Mouse (Mus musculus) embryonic facial prominence, embryonic 14.5 days (tissue): Measurements from ENCODE around the gene Nek6. TPM values are rescaled to one million over a fixed set of nuclear protein-coding genes. Genes with fewer than 3 reads are reported as not detected.

ENCODE experiments used
- ATAC-seq: fragments of 200-750 bp; cut with Nextera tagmentation; 2 replicates; pipeline ENCODE4 v1.8.0; 2017; ENCODE audit warnings: low read depth, moderate number of reproducible peaks, moderate TSS enrichment
- DNase-seq: peaks from one replicate; pipeline ENCODE4 v3.0.0-alpha.2; 2015; ENCODE audit warnings: low spot score
- H3K27ac ChIP-seq: fragments of 300-500 bp; sonication (generic); replicated peaks from 2 replicates; pipeline ENCODE4 v1.5.1; 2014; ENCODE audit warnings: low read depth, mild to moderate bottlenecking, low read length, moderate library complexity
- H3K27me3 ChIP-seq: fragments of 300-500 bp; sonication (generic); replicated peaks from 2 replicates; pipeline ENCODE4 v1.6.1; 2014; ENCODE audit warnings: low read length; ENCODE audit not compliant: control insufficient read depth, insufficient read depth
- H3K36me3 ChIP-seq: fragments of 300-500 bp; sonication (generic); 2 replicates; pipeline ENCODE4 v1.6.1; 2014; ENCODE audit warnings: low read length, mixed read lengths; ENCODE audit not compliant: control insufficient read depth, insufficient read depth
- H3K4me1 ChIP-seq: fragments of 300-500 bp; sonication (generic); 2 replicates; pipeline ENCODE4 v1.6.1; 2014; ENCODE audit warnings: antibody characterized with exemption, low read length; ENCODE audit not compliant: control insufficient read depth, insufficient read depth
- H3K4me2 ChIP-seq: fragments of 300-500 bp; sonication (generic); 2 replicates; pipeline ENCODE4 v1.6.1; 2014; ENCODE audit warnings: low read depth, mild to moderate bottlenecking, low read length, moderate library complexity, mixed read lengths
- H3K4me3 ChIP-seq: fragments of 300-500 bp; sonication (generic); 2 replicates; pipeline ENCODE4 v1.5.1; 2014; ENCODE audit warnings: low read depth, mild to moderate bottlenecking, low read length
- H3K9ac ChIP-seq: fragments of 300-500 bp; sonication (generic); 2 replicates; pipeline ENCODE4 v1.6.1; 2014; ENCODE audit warnings: low read depth, mild to moderate bottlenecking, low read length, moderate library complexity, mixed read lengths
- H3K9me3 ChIP-seq: fragments of 300-500 bp; sonication (generic); 2 replicates; pipeline ENCODE4 v1.6.1; 2016; ENCODE audit warnings: low read length; ENCODE audit not compliant: control insufficient read depth
- WGBS: fragments of 180-500 bp; shearing (Covaris S2); extraction: QIAGEN DNeasy Blood & Tissue Kit; methylation state at CpG from one replicate; pipeline ENCODE4 v1.1.7; 2014; 5-methylcytosine and 5-hydroxymethylcytosine counted together
- polyA plus RNA-seq: library from polyadenylated mRNA; unstranded; fragments of >200 nt; fragmentation: Nextera tagmentation; extraction: Ambion mirVana; gene quantifications from 2 replicates; pipeline ENCODE4 v1.2.1, GENCODE M21; 2014

The Nek6 gene
- polyA plus RNA-seq, 1 experiment from 2014 or later: 95.1 TPM

DNA sequence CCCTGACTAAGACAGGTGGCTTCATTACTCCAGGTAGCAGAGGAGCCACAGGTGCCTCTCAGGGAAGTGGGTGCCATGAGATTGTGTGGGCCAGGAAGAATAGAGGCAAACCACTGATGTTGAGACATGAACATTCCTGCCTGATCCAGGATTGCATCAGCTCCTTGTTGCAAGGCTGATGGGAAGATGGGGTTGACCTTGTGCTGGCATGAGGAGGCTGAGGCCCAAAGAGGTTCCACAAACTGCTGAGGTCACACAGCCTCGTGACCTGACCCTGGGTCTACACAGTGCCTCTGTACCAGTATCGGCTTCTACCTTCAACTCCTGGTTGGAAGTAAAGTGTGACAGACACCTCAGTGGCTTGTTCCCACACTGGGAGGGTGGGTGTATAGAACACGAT is 13.6 kb downstream of the Nek6 start:
- ATAC-seq (no peak), DNase-seq (no peak)
- Histone ChIP-seq H3K27me3 (no peaks in the 10 kb centered on the region), H3K4me2 (no peak overlapping the region), H3K27ac (no peak overlapping the region), H3K4me3 (no peak overlapping the region), H3K9me3 (no peaks in the 10 kb centered on the region), H3K36me3 (no peaks in the 10 kb centered on the region), H3K9ac (no peak overlapping the region), H3K4me1 (peaks cover 37% of the 10 kb centered on the region)
- WGBS: 84% methylated on average over 3 of the region's 3 CpGs

DNA sequence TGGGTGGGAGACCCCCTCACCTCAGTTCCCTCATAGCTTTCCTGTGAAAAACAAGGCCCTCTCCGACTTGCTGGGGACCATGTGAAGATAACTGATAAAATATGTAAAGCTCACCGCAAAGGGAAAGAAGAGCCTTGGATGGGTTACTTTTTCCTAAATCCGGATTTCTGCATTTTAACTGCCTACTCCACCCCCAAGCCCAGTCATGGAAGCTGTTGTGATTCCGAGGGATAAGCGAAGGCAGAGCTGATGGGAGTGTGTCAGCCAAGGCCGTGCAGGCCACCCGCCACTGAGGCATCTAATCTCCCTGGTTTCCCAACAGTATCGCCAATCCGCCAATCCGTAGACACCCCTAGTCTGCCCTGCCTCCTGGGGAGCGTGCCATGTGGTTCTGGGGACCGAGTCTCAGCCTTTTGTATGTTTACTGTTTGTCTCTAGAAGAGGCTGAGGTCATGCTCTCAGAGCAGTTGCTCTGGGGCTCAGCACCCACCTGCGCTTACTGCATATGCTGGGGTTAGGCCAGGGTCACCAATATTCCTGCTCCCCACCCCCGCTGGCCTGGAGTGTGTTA is 18.2 kb downstream of the Nek6 start:
- Histone ChIP-seq H3K27ac (no peak overlapping the region), H3K4me3 (no peak overlapping the region), H3K9me3 (no peaks in the 10 kb centered on the region), H3K27me3 (no peaks in the 10 kb centered on the region), H3K4me1 (peaks cover 28% of the 10 kb centered on the region), H3K9ac (0 out of 2 replicates have a peak overlapping the region, but pooled peaks have one; percentile 21), H3K4me2 (no peak overlapping the region), H3K36me3 (no peaks in the 10 kb centered on the region)
- WGBS: 62% methylated on average over 14 of the region's 14 CpGs
- DNase-seq: no peak
- no peak for ATAC-seq

DNA sequence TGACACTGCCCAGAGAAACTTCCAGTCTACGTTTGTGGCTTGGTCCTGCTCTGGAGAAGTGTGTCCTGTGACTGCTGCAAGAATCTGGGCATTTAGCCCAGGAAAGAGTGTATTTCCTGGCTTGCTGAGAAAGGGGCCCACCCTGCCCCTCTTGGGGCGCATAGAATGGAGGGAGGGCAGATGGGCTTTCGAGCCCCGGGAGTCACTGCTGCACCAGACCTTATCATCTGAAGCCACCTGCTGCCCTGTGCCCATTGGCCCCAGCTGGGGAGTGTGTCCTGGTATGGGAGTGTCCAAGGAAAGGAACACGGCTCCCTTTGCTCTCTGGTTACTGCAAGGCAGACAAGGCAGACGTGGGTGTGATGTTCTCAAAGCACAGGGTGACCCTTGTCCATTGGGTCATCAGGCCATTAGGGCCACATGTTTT is 19.5 kb downstream of the Nek6 start:
- H3K27me3 ChIP-seq: no peaks in the 10 kb centered on the region
- 32% methylated on average over 6 of the region's 6 CpGs for WGBS
- peak overlapping the region; percentile 22; the same call in 1 of the 2 replicates for H3K27ac ChIP-seq
- no peaks in the 10 kb centered on the region for H3K9me3 ChIP-seq
- H3K4me2 ChIP-seq: no peak overlapping the region
- DNase-seq (peak; percentile 81), ATAC-seq (peak; percentile 35)
- H3K4me3 ChIP-seq: no peak overlapping the region
- H3K4me1 ChIP-seq: peaks cover 40% of the 10 kb centered on the region
- H3K36me3 ChIP-seq: no peaks in the 10 kb centered on the region
- H3K9ac ChIP-seq: 0 out of 2 replicates have a peak overlapping the region, but pooled peaks have one; percentile 9

DNA sequence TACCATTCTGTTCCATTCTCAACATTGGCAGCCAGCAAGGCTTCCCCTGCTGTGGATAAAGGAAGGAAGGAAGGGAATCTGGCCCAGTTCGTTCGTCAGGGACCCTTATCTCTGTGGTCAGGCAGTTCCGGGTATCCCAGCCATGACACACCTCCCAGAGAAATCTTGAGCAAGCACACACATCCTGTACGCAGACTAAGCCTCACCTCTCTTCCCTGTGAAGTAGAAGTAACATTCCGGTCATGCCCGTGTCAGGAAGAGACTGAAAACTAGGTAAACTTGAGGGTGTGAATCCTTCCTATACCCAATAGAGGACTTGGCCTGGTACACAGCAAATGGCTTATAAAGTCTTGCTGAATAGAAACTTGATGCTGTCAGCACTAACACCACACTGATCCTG is 21.9 kb downstream of the Nek6 start:
- no peak overlapping the region for H3K9ac ChIP-seq
- no peaks in the 10 kb centered on the region for H3K36me3 ChIP-seq
- DNase-seq (no peak), ATAC-seq (0 out of 2 replicates have a peak, but pooled peaks have one; percentile 13)
- no peak overlapping the region for H3K4me3 ChIP-seq
- peaks cover 44% of the 10 kb centered on the region for H3K4me1 ChIP-seq
- no peaks in the 10 kb centered on the region for H3K9me3 ChIP-seq
- H3K27ac ChIP-seq: no peak overlapping the region
- no peaks in the 10 kb centered on the region for H3K27me3 ChIP-seq
- H3K4me2 ChIP-seq: no peak overlapping the region
- 56% methylated on average over 6 of the region's 6 CpGs for WGBS

DNA sequence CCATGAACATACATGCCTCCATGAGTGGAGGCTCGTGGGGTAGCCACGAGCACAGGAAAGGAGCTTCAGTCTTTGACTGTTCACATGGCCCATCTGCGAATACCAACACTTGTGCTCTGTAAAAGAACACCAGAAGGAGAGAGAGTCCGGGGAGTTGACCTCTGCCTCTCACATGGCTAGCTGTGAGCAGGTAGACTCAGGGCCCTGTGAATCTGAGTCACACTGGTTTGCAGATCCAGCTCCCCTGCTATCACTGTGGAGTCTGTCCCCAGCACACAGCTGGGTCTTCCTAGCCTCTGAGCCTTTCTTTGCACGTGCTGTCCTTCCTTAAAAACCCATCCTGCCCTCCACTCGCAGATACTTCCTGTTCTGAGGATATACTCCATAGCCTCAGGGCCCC is 22.3 kb downstream of the Nek6 start:
- H3K9me3 ChIP-seq: no peaks in the 10 kb centered on the region
- H3K36me3 ChIP-seq: no peaks in the 10 kb centered on the region
- H3K27ac ChIP-seq: no peak overlapping the region
- H3K4me1 ChIP-seq: peaks cover 44% of the 10 kb centered on the region
- no peak overlapping the region for H3K9ac ChIP-seq
- no peak overlapping the region for H3K4me3 ChIP-seq
- WGBS: 31% methylated on average over 6 of the region's 6 CpGs
- no peak for DNase-seq
- ATAC-seq: no peak
- no peaks in the 10 kb centered on the region for H3K27me3 ChIP-seq
- no peak overlapping the region for H3K4me2 ChIP-seq

DNA sequence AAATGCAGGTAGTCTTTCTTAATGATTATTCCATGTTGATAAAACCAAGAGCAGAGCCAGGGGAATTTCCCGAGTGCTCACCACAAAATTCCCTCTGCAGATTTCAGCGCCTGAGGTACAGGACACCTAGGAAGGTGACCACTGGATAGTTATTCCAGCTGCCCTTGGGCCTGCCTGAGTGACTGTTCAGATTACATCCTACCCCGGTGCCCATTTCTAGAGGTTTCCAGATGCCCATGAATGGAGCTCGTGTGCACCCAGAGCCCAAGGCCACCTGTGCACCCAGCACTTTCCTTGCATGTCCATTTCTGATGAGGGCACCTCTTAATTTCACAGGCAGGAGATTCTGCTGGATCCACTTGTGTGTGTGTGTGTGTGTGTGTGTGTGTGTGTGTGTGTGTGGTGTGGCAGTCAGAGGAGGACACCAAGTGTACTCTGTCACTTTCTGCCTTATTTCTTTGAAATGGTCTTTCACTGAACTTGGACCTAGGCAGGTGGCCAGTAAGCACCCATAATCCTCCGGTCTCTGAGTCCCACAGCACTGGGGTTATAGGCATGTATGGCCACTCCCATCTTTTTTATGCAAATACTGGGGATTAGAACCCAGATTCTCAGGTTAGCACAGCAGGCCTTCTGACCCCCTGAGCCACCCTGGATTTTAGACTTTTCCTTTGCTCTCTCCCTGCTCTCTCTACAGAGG is 22.9 kb downstream of the Nek6 start:
- no peaks in the 10 kb centered on the region for H3K27me3 ChIP-seq
- H3K9me3 ChIP-seq: no peaks in the 10 kb centered on the region
- 76% methylated on average over 5 of the region's 5 CpGs for WGBS
- no peak overlapping the region for H3K27ac ChIP-seq
- H3K4me2 ChIP-seq: no peak overlapping the region
- no peak overlapping the region for H3K9ac ChIP-seq
- no peak overlapping the region for H3K4me3 ChIP-seq
- ATAC-seq (no peak), DNase-seq (no peak)
- H3K4me1 ChIP-seq: peaks cover 40% of the 10 kb centered on the region
- no peaks in the 10 kb centered on the region for H3K36me3 ChIP-seq

DNA sequence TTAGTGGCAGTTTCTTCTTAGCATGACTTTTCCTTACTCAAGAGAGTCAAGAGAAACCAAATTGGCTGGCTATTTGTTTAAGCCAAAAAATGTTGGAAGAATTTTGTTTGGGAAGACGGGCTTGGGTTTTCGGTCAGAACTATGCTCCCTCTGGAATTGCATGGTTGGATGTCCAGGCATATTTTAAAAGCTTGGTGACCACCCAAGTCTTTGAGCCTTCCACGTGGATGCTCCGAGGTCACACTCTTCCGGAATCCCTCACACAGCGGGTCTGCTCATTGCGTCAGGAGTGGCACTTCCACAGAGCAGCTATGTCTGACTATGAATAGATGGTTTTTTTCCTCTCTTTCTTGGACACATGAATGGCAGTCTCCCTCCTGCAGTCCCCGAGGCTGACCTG is 23.6 kb downstream of the Nek6 start:
- ATAC-seq: no peak
- H3K36me3 ChIP-seq: no peaks in the 10 kb centered on the region
- H3K27me3 ChIP-seq: no peaks in the 10 kb centered on the region
- H3K4me1 ChIP-seq: peaks cover 33% of the 10 kb centered on the region
- H3K9me3 ChIP-seq: no peaks in the 10 kb centered on the region
- no peak overlapping the region for H3K27ac ChIP-seq
- no peak overlapping the region for H3K4me3 ChIP-seq
- H3K9ac ChIP-seq: no peak overlapping the region
- 71% methylated on average over 8 of the region's 8 CpGs for WGBS
- DNase-seq: no peak
- H3K4me2 ChIP-seq: no peak overlapping the region

DNA sequence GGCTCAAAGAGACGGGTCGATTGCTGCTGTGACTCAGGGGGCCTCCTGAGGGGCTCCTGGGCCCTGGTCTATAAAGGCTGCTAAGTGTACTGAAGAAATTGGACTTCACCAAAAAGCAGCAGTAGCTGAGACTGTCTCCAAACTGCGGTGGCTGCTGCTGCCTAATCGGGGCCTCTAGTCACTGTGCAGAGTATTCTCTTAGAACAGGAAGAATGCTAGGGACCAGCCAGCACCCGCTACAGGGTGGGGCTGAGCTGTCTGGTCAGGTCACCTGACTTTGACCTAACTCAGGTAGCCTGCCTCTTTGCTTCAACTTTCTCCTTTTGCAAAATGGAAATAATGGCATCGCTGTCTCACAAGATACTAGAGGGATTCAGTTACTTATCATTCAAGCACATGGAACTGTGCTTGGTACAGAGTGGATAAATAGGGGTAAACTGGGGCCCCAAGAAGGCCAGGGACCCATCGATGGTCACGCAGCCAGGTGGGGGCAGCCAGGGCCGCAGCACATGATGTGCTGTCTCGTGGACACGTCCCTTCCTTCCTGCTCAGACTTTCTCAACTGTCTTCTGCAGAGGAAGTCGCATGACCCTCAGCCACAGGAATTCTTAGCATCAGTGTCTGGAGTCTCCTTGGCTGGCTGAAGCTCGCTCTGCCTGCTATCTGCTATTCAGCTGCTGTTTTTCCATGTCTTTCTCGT is 24.2 kb downstream of the Nek6 start:
- H3K27ac ChIP-seq: no peak overlapping the region; the same call in 1 of the 2 replicates
- H3K4me3 ChIP-seq: no peak overlapping the region
- H3K36me3 ChIP-seq: no peaks in the 10 kb centered on the region
- no peak overlapping the region for H3K9ac ChIP-seq
- DNase-seq (no peak), ATAC-seq (no peak)
- peaks cover 27% of the 10 kb centered on the region for H3K4me1 ChIP-seq
- no peaks in the 10 kb centered on the region for H3K9me3 ChIP-seq
- no peak overlapping the region for H3K4me2 ChIP-seq
- no peaks in the 10 kb centered on the region for H3K27me3 ChIP-seq
- WGBS: 65% methylated on average over 14 of the region's 14 CpGs
